In the genomic region with DNA sequence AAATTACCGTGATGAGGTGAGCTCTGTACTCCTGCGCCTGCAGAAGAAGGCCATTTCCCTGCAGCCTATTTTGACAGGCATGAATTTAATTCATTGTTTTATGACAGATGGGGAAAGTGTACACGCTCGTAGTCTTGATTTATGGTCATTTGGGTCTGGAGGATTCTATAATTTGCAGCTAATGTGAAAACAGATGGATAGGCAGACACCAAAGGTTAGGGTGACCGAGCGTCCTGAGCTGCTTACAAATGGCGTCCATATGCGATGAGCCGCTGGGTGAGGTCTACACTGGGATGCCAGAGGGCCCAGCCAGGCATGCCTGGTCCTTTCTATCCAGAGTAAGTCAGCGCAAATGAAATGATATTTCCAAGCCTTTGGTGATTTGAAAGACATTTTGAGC, we compare ENCODE assay signal across 15 mouse cellular contexts.
"Had no signal": no experiment of that assay in that cellular context is flagged by ENCODE, and none has a peak within 500 bp of the region (broad histone marks: within the 10 kb centered on the region; RNA-seq: fewer than 3 reads in every experiment).

No protein-coding gene starts in this region.

- H3K9me3 ChIP-seq: liver, embryonic 15.5 days; stomach, embryonic 15.5 days had no signal

- H3K4me1 ChIP-seq: liver, embryonic 15.5 days; stomach, embryonic 15.5 days had no signal

- H3K36me3 ChIP-seq: liver, embryonic 15.5 days; stomach, embryonic 15.5 days had no signal

- H3K27me3 ChIP-seq: liver, embryonic 15.5 days; stomach, embryonic 15.5 days had no signal

- H3K4me2 ChIP-seq: liver, embryonic 11.5 days; liver, embryonic 15.5 days; midbrain, embryonic 11.5 days; stomach, embryonic 15.5 days had no signal

- DNase-seq: kidney, adult 11 months; kidney, adult 9 months; kidney, postnatal 36 days; lung, adult 2 months; lung, postnatal 36 days; right cerebral cortex, postnatal 14 days; thymus, adult 2 months; thymus, postnatal 25 days had no signal

- H3K9ac ChIP-seq: liver, embryonic 15.5 days; stomach, embryonic 15.5 days had no signal

- H3K27ac ChIP-seq: kidney, postnatal 0 days; liver, embryonic 15.5 days; stomach, embryonic 15.5 days had no signal

- ATAC-seq: lung, postnatal 0 days; midbrain, embryonic 16.5 days had no signal

- H3K4me3 ChIP-seq: liver, embryonic 15.5 days; stomach, embryonic 15.5 days had no signal
